Mouse (Mus musculus) kidney, embryonic 16.5 days (tissue): ENCODE results near the gene Krt8. TPM values are rescaled to one million over a fixed set of nuclear protein-coding genes. Genes with fewer than 3 reads are reported as not detected.

Source experiments
- ATAC-seq: fragments of 200-750 bp; cut with Nextera tagmentation; 2 replicates; pipeline ENCODE4 v1.8.0; 2017; ENCODE audit warnings: moderate TSS enrichment; ENCODE audit not compliant: low FRiP score, low TSS enrichment
- H3K27ac ChIP-seq: fragments of 300-500 bp; sonication (generic); 2 replicates; pipeline ENCODE4 v1.5.1; 2014; ENCODE audit warnings: low read length
- H3K27me3 ChIP-seq: fragments of 300-500 bp; sonication (generic); 2 replicates; pipeline ENCODE4 v1.6.1; 2014; ENCODE audit warnings: low read length, control low read depth, mixed read lengths; ENCODE audit not compliant: insufficient read depth
- H3K36me3 ChIP-seq: fragments of 300-500 bp; sonication (generic); 2 replicates; pipeline ENCODE4 v1.6.1; 2014; ENCODE audit warnings: low read length, control low read depth, mixed read lengths; ENCODE audit not compliant: insufficient read depth
- H3K4me1 ChIP-seq: fragments of 300-500 bp; sonication (generic); 2 replicates; pipeline ENCODE4 v1.6.1; 2014; ENCODE audit warnings: low read length, control low read depth, mixed read lengths; ENCODE audit not compliant: insufficient read depth
- H3K4me2 ChIP-seq: fragments of 300-500 bp; sonication (generic); replicated peaks from 2 replicates; pipeline ENCODE4 v1.6.1; 2014; ENCODE audit warnings: low read depth, low read length
- H3K4me3 ChIP-seq: fragments of 300-500 bp; sonication (generic); 2 replicates; pipeline ENCODE4 v1.5.1; 2014; ENCODE audit warnings: mild to moderate bottlenecking, low read length
- H3K9ac ChIP-seq: fragments of 300-500 bp; sonication (generic); replicated peaks from 2 replicates; pipeline ENCODE4 v1.6.1; 2014; ENCODE audit warnings: low read length
- H3K9me3 ChIP-seq: fragments of 300-500 bp; sonication (generic); 2 replicates; pipeline ENCODE4 v1.6.1; 2016; ENCODE audit warnings: low read length, control low read depth
- WGBS: fragments of 180-500 bp; shearing (Covaris S2); extraction: QIAGEN DNeasy Blood & Tissue Kit; methylation state at CpG from one replicate; pipeline ENCODE4 v1.1.7; 2014; 5-methylcytosine and 5-hydroxymethylcytosine counted together
- polyA plus RNA-seq: library from polyadenylated mRNA; unstranded; fragments of >200 nt; fragmentation: Nextera tagmentation; extraction: Ambion mirVana; gene quantifications from 2 replicates; pipeline ENCODE4 v1.2.1, GENCODE M21; 2015

Gene Krt8
- polyA plus RNA-seq, 1 experiment from 2014 or later = 282 TPM

- no peak for ATAC-seq
- no peak overlapping the region for H3K9ac ChIP-seq
- H3K4me1 ChIP-seq = 0 out of 2 replicates have a peak, but pooled peaks cover 6% of the 10 kb centered on the region
- no peaks in the 10 kb centered on the region for H3K9me3 ChIP-seq
- no peaks in the 10 kb centered on the region for H3K27me3 ChIP-seq
- no peak overlapping the region for H3K4me3 ChIP-seq
- H3K4me2 ChIP-seq = no peak overlapping the region
- no peaks in the 10 kb centered on the region for H3K36me3 ChIP-seq
- 72% methylated on average over 8 of the region's 8 CpGs for WGBS
- no peak overlapping the region for H3K27ac ChIP-seq
Observed at GRCm38 (mm10) chr15:101966808-101967207, 37.5 kb downstream of the Krt8 start.

- Histone ChIP-seq H3K27me3 (no peaks in the 10 kb centered on the region), H3K9ac (no peak overlapping the region), H3K36me3 (no peaks in the 10 kb centered on the region), H3K4me2 (no peak overlapping the region), H3K27ac (no peak overlapping the region), H3K9me3 (no peaks in the 10 kb centered on the region), H3K4me1 (no peaks in the 10 kb centered on the region), H3K4me3 (no peak overlapping the region)
- ATAC-seq = no peak
- 75% methylated on average over 3 of the region's 3 CpGs for WGBS
Observed at GRCm38 (mm10) chr15:101958891-101959290, 45.4 kb downstream of the Krt8 start.

- H3K4me2 ChIP-seq = no peak within 1 kb of the TSS
- 84% methylated on average over 9 of the region's 9 CpGs for WGBS
- H3K9ac ChIP-seq = no peak within 1 kb of the TSS
- H3K27me3 ChIP-seq = no peaks in the 10 kb centered on the region
- no peak within 1 kb of the TSS for H3K27ac ChIP-seq
- H3K4me1 ChIP-seq = no peaks in the 10 kb centered on the region
- ATAC-seq = no peak
- no peaks in the 10 kb centered on the region for H3K36me3 ChIP-seq
- no peaks in the 10 kb centered on the region for H3K9me3 ChIP-seq
- no peak within 1 kb of the TSS for H3K4me3 ChIP-seq
Observed at GRCm38 (mm10) chr15:101954187-101954586, 50.1 kb downstream of the Krt8 start, which contains the start of gene Krt78. Krt78 (minus strand) TSS chr15:101954287.

- H3K4me3 ChIP-seq = no peak overlapping the region
- H3K9ac ChIP-seq = no peak overlapping the region
- no peaks in the 10 kb centered on the region for H3K9me3 ChIP-seq
- no peaks in the 10 kb centered on the region for H3K4me1 ChIP-seq
- H3K27ac ChIP-seq = no peak overlapping the region
- no peak for ATAC-seq
- 79% methylated on average over 7 of the region's 7 CpGs for WGBS
- no peaks in the 10 kb centered on the region for H3K27me3 ChIP-seq
- no peak overlapping the region for H3K4me2 ChIP-seq
- H3K36me3 ChIP-seq = no peaks in the 10 kb centered on the region
Observed at GRCm38 (mm10) chr15:101952733-101953474, 51.4 kb downstream of the Krt8 start.

Other genes starting within 250 kb of the Krt8 start
- not detected in 2 replicates for gene Krt72, start 218.0 kb downstream of the Krt8 start, polyA plus RNA-seq
- gene Krt73, start 202.1 kb downstream of the Krt8 start, polyA plus RNA-seq = not detected in 2 replicates
- gene Krt2, start 186.3 kb downstream of the Krt8 start, polyA plus RNA-seq = not detected in 2 replicates
- gene Krt1, start 153.7 kb downstream of the Krt8 start, polyA plus RNA-seq = 0.57 and 0.77 TPM in 2 replicates
- 0.06 TPM in 1 of 2 replicates, not detected in the other for gene Krt77, start 134.8 kb downstream of the Krt8 start, polyA plus RNA-seq
- not detected in 2 replicates for gene Krt76, start 111.6 kb downstream of the Krt8 start, polyA plus RNA-seq
- 0.42 and 0.82 TPM in 2 replicates for gene Krt4, start 79.7 kb downstream of the Krt8 start, polyA plus RNA-seq
- 0.41 and 0.42 TPM in 2 replicates for gene Krt79, start 64.2 kb downstream of the Krt8 start, polyA plus RNA-seq
- 0.06 and 0.16 TPM in 2 replicates for gene Krt78, start 50.2 kb downstream of the Krt8 start, polyA plus RNA-seq
- gene Krt18, start 23.7 kb upstream of the Krt8 start, polyA plus RNA-seq = 216 and 223 TPM in 2 replicates
- 137 and 140 TPM in 2 replicates for gene Eif4b, start 69.3 kb upstream of the Krt8 start, polyA plus RNA-seq
- gene Tns2, start 95.9 kb upstream of the Krt8 start, polyA plus RNA-seq = 51.2 and 56.3 TPM in 2 replicates
- gene Spryd3, start 131.8 kb upstream of the Krt8 start, polyA plus RNA-seq = 19.0 and 22.4 TPM in 2 replicates
- 33.0 and 33.9 TPM in 2 replicates for gene Igfbp6, start 139.9 kb upstream of the Krt8 start, polyA plus RNA-seq
- gene Soat2, start 146.0 kb upstream of the Krt8 start, polyA plus RNA-seq = 0.40 and 0.41 TPM in 2 replicates
- gene Zfp740, start 198.8 kb upstream of the Krt8 start, polyA plus RNA-seq = 82.1 and 88.7 TPM in 2 replicates
- 131 and 153 TPM in 2 replicates for gene Csad, start 200.2 kb upstream of the Krt8 start, polyA plus RNA-seq
- gene Itgb7, start 227.5 kb upstream of the Krt8 start, polyA plus RNA-seq = 1.4 and 1.9 TPM in 2 replicates